Mouse (Mus musculus) embryonic stem cell, embryonic (primary cell): ENCODE results near the gene Ascc1.

Experiments
- CTCF ChIA-PET, 4 experiments: fragments of 300-600 bp in 2 of 4; fragments of 350-600 bp in 2 of 4; sonication (Branson Sonifier 250); formaldehyde crosslinking; loops; one replicate each; lab custom pipeline; 2022; ENCODE audit warnings: inconsistent platforms in 2 of 4; lab: Charles Lee
- POLR2A ChIA-PET, 4 experiments: fragments of 300-600 bp in 2 of 4; fragments of 350-600 bp in 2 of 4; sonication (Branson Sonifier 250); formaldehyde crosslinking; loops; one replicate each; lab custom pipeline; 2022; ENCODE audit warnings: antibody characterized with exemption in 4 of 4, inconsistent platforms in 1 of 4; lab: Charles Lee

Ascc1 gene

DNA sequence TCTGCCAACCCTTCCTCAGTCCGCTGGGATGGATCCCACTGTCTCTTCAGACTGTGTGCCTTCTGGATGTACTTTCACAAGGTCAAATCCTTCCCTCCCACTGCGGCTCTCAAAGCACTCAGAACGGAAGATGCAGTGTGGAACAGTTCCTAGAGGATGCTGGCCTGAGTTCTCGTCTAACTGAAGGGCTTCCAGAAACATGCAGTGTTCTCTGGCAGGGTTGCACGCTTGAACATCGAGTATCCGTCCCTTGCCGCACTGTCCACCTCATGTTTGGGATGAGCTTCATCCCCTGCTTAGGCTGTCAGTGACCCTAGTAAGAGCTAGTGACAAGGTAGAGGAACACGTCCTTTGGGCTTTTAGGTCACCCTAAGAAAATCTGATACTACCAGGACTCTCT lies 94.5 kb downstream of the Ascc1 start:
- CTCF ChIA-PET = interaction anchor here in 1 of 4 experiments (1.8 kb wide), 1 partner anchor 27 kb away, joined by 5 read pairs; no protein-coding TSS in a partner anchor
- POLR2A ChIA-PET = interaction anchor here in 1 of 4 experiments (1.9 kb wide), 1 partner anchor 10 kb away, joined by 6 read pairs; no protein-coding TSS in a partner anchor

DNA sequence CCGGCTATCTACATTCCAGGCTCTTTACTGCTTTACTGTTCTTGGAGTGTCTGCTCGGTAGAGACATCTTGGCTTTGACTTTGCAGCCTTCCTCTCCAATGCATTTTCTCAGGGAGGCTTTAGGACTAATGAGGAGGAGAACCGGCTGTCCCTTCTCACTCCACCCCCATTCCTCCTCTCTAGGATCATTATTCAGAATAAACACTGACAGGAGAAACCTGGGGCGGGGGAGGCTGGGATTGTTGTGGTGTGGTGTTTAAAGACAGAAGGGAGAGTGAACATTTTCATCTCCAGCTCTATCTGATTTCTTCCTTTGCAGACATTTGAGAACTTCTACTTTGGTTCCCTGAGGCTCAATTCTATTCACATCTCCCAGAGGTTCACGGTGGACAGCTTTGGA lies 95.2 kb downstream of the Ascc1 start:
- ChIA-PET POLR2A (interaction anchor here in 1 of 4 experiments (1.9 kb wide), 1 partner anchor 10 kb away, joined by 6 read pairs; no protein-coding TSS in a partner anchor), CTCF (interaction anchor here in 1 of 4 experiments (1.8 kb wide), 1 partner anchor 26 kb away, joined by 5 read pairs; no protein-coding TSS in a partner anchor)

DNA sequence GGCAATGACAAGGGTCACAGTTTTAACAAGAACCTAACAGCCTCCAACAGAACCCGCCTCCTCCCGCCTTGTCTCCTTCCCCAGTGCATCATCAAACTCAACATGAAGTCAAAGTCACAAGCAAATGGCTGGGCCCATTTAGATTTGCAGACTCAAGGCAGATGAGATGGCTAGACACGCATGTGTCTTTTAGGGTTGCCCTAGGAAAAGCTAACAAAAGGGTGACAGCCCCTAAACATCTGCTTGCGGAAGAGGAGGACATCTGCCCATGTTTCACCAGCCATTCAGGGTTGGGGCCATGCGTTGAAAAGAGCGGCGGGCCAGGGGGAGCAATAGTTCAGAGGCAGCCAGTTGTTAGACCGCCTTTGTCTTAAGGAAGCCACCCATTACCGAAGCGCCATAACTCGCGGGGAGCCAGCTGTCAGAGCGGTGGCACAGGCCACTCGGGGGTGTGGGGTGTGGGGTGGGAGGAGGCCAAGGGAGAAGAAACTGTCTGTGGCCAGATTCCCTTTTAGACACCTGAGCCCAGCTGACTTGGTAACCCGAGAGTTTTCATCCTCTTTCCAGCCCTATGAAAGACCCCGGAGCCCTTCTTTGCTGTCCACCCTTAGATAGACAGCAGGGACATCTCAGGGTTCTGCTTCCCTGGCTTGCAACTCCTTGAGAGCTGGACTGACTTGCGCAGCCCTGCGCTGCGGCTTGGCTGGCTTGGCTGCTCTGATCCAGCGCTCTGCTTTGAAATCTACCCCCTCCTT lies 103.0 kb downstream of the Ascc1 start:
- CTCF ChIA-PET = interaction anchor here in 3 of 4 experiments (0.7 to 2.3 kb wide), 6 partner anchors 10 to 383 kb away, joined by 3 to 13 read pairs (median 8); no protein-coding TSS in a partner anchor
- POLR2A ChIA-PET = interaction anchor here in 3 of 4 experiments (0.6 to 1.4 kb wide), 5 partner anchors 19 to 816 kb away, joined by 3 to 7 read pairs (median 4); no protein-coding TSS in a partner anchor

DNA sequence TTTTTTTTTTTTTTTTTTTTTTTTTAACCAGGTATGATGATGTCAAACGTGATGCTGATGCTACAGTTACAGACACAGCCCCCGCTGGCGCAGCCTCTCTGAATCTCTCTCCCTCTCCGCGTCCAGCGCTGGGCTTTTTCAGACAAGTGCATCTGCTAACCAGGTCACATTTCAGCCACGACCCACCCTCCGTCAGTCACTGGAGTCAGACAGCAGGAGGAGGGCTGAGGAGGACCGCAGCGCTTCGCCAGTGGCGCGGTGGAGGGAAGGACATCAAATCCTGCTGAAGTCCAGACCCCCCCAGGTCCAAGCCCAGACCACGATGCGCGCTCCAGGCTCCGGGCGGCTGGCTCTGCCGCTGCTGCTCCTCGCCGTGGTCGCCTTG lies 103.5 kb downstream of the Ascc1 start, which contains the start of gene Spock2:
Gene Spock2, plus strand, starts transcription at position 74 of the 385 bp plus-strand sequence.
- CTCF ChIA-PET = interaction anchor here (0.6 to 2.3 kb wide), 8 partner anchors 10 to 384 kb away, joined by 3 to 13 read pairs (median 7); partner anchors contain the start of gene Chst3 (in 1 of the 4)
- POLR2A ChIA-PET = interaction anchor here in 3 of 4 experiments (0.6 to 1.4 kb wide), 5 partner anchors 18 to 207 kb away, joined by 3 to 7 read pairs (median 4); no protein-coding TSS in a partner anchor

DNA sequence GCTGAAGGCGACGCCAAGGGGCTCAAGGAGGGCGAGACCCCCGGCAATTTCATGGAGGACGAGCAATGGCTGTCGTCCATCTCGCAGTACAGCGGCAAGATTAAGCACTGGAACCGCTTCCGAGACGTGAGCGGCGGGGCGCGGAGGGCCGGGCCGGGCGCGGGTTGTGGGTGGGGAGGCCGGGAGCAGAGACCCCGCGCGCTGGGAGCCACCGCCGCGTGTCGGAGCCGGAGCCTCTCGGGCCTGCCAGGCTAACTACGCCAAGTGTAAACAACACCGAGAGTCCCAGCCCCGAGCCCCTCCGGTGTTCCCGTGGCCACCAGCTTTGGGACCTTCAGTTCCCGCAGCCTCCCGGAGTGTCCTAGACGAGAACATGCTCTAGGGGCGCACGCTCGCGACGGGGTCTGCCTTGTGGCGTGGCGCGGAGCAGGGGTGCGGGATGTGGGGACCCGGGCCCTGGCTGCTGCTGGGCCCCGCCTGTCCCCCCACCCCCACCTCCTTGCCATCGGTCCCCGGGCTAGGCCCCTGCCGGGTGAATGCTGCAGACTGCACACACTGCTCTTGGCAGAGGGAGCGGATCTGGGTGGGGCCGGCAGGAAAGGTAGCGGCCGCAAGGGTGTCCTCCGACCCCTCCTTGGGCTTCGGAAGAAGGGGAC lies 104.1 kb downstream of the Ascc1 start:
- ChIA-PET POLR2A (interaction anchor here in 2 of 4 experiments (0.6 to 1.4 kb wide), 7 partner anchors 9 to 207 kb away, joined by 3 to 7 read pairs (median 4); no protein-coding TSS in a partner anchor), CTCF (interaction anchor here in 3 of 4 experiments (0.5 to 2.3 kb wide), 16 partner anchors 11 to 987 kb away, joined by 3 to 14 read pairs (median 3); partner anchors contain the start of genes Anapc16 (in 1 of the 3), Ascc1 (in 1 of the 3) and Chst3 (in 1 of the 3))

DNA sequence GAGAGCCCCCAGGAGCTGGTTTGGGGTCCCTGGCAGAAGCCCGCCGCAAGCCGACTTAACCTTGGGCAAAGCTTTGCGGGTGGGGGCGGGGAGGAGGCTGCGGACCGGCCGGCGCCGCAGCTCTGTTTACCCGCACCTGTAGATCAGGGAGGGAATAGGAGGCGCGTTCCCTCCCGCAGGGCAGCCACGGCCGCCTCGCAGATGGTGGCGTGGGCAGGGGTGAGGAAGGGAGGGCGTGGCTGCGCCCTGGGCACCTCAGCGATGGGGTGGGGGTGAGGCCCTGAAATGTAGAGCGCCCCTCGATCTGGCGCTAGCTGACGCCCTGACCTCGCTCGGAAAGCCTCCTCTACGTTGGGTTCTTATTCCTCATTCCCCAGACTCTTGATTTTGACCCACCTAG lies 104.8 kb downstream of the Ascc1 start:
- ChIA-PET POLR2A (interaction anchor here in 3 of 4 experiments (0.7 to 1.3 kb wide), 7 partner anchors 9 to 264 kb away, joined by 3 to 7 read pairs (median 4); no protein-coding TSS in a partner anchor), CTCF (interaction anchor here (0.5 to 2.3 kb wide), 15 partner anchors 17 to 987 kb away, joined by 3 to 14 read pairs (median 3); partner anchors contain the start of genes Anapc16 (in 1 of the 4), Ascc1 (in 1 of the 4) and Chst3 (in 1 of the 4))

DNA sequence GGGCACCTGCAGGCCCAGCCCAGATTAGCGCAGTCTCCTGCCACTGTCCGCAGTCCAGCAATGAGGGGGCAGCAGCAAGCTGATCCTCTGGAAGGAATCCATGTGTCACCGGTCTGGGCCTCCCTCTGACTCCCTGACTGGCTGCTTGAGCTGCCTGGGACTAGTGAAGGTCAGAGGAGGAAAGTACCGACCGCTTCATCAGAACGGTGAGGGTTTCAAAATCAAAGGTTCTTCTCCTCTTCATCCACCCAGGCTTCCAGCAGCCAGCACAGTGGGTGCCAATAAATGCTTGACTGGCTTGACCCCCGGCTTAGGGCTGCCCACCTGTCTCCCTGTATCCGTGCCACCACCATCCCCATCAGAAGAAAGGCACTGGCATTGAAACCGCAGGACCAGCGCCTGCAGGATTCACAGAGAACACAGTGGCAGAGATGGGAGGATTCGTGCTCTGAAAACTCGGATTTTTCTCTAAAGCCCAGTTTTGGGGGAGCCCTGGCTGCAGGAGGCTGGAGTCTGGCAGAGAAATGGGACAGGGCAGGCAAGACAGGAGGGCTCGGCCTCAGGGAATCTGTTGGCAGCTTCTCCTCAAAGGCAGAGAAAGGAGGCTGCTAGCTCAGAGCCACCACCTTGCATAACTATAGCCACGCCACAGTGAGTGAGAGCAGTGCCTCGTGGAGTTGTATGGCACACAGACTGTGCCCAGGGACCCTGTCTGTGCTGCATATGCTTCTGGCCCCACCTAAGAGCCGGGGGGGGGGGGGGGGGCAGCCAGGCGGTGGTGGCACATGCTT lies 105.9 kb downstream of the Ascc1 start:
- CTCF ChIA-PET = interaction anchor here (0.6 to 2.4 kb wide), 8 partner anchors 10 to 878 kb away, joined by 3 to 8 read pairs (median 5); no protein-coding TSS in a partner anchor

DNA sequence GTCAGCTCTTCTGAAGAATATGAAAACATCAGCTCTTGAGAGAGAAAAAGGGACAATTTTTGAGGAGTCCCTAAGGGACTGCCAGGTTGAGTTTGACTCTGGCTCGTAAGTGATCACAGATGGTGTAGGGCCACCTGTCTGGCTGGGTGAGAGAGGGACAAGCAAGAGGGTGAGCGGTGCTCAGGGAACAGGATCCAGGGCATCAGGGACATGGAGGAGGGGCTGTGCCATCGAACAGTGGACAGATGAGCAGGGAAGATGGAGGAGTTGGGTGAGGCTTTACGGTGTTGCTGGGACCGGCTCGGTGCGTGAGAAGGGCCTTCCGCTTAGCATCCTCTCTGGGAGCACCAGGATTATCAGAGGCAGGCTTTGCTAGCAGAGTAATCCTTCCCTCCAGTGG lies 106.7 kb downstream of the Ascc1 start:
- ChIA-PET POLR2A (interaction anchor here in 1 of 4 experiments (0.6 kb wide), 1 partner anchor 85 kb away, joined by 4 read pairs; no protein-coding TSS in a partner anchor), CTCF (interaction anchor here in 2 of 4 experiments (0.6 to 2.4 kb wide), 3 partner anchors 9 to 68 kb away, joined by 3 to 7 read pairs (median 6); no protein-coding TSS in a partner anchor)

More for the DNA sequence above, 105.9 kb downstream of the Ascc1 start:
- POLR2A ChIA-PET = interaction anchor here in 3 of 4 experiments (0.6 to 1.3 kb wide), 4 partner anchors 15 to 142 kb away, joined by 3 to 4 read pairs (median 4); no protein-coding TSS in a partner anchor

DNA sequence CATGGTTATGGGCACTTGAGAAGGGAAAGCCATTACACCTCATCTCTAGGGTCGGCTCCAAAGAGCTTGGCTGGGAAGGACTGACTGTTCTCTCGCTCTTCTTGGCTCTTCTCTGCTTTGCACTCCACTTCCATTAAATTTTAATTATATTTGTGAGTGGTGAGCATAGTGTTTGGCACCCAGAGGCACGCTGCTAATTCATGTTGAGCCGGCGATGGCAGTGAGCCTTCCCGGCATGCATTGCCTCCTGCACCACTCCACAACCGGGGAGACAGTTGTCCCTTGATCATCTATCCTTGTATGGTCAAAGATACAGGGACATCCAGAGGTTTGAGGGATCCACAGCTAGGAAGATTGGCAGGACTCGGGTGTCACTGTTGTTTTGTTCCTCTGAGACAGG lies 107.4 kb downstream of the Ascc1 start:
- CTCF ChIA-PET = interaction anchor here in 2 of 4 experiments (0.5 to 2.4 kb wide), 2 partner anchors 14 to 105 kb away, joined by 4 to 6 read pairs; no protein-coding TSS in a partner anchor

DNA sequence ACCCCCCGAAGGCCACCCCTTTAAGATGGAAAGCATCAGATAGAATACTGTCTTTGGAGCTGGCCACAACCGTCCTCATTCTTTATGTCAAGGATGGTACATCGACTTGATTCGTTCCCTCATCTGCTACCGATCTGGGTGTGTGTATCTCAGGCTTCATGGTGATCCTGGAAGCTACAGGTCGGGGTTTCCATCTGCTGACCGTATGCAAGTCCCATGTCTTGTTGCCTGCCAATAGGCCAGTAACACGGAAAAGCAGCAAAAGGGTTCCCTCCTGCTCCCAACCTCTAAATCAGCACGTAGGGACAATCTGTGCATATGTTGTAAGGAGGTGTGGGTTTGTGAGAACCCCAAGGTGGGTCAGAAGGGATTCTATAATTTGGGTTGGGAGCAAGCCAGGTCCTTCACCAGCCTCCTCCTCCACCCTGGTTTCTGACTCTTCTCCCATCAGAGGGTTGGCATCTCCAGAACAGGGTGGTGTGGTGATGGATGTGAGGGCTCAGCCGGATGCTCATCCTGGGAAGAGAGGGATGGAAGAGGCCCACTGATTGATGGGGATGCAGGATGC lies 108.4 kb downstream of the Ascc1 start:
- POLR2A ChIA-PET = interaction anchor here in 1 of 4 experiments (1.1 kb wide), 1 partner anchor 111 kb away, joined by 3 read pairs; no protein-coding TSS in a partner anchor
- CTCF ChIA-PET = interaction anchor here in 3 of 4 experiments (0.6 to 2.4 kb wide), 3 partner anchors 13 to 1000 kb away, joined by 3 to 6 read pairs (median 4); no protein-coding TSS in a partner anchor

More for the DNA sequence above, 107.4 kb downstream of the Ascc1 start:
- POLR2A ChIA-PET = interaction anchor here in 1 of 4 experiments (0.5 to 1.1 kb wide), 2 partner anchors 11 to 110 kb away, joined by 3 read pairs; no protein-coding TSS in a partner anchor

DNA sequence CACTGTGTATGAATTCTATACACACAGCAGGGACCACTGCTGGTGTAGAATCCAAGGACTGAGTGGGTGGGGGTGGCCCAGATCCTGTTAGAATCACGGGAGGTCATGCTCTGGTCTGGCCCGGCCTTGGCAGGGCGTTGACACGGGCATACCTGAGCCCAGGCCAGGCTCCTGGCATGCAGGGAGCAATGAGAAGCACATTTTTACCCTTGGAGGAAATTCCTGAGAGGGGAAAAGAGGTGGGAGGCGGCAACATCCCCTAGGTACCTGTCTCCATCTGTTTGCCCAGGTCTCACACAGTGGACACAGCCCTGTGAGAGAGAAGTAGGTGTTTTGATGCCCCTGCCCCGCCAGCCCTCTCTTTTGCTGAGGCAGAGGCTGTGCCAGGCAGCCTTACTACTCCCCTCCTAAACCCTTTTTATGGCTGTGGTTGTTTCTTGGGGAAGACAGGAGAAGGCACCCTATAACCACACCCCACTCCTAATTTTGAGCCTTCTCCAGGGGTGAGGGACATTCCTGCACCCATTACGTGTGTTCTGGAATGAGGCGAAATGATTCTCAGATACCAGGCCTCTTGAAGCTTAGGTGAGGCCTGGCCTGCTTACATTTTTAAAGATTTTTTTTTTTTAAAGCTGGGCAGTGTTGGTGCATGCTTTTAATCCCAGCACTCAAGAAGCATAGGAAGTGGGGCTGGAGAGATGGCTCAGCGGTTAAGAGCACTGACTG lies 111.5 kb downstream of the Ascc1 start:
- ChIA-PET POLR2A (interaction anchor here in 3 of 4 experiments (0.6 to 1.0 kb wide), 4 partner anchors 76 to 884 kb away, joined by 3 to 4 read pairs (median 4); no protein-coding TSS in a partner anchor), CTCF (no interaction called here)

DNA sequence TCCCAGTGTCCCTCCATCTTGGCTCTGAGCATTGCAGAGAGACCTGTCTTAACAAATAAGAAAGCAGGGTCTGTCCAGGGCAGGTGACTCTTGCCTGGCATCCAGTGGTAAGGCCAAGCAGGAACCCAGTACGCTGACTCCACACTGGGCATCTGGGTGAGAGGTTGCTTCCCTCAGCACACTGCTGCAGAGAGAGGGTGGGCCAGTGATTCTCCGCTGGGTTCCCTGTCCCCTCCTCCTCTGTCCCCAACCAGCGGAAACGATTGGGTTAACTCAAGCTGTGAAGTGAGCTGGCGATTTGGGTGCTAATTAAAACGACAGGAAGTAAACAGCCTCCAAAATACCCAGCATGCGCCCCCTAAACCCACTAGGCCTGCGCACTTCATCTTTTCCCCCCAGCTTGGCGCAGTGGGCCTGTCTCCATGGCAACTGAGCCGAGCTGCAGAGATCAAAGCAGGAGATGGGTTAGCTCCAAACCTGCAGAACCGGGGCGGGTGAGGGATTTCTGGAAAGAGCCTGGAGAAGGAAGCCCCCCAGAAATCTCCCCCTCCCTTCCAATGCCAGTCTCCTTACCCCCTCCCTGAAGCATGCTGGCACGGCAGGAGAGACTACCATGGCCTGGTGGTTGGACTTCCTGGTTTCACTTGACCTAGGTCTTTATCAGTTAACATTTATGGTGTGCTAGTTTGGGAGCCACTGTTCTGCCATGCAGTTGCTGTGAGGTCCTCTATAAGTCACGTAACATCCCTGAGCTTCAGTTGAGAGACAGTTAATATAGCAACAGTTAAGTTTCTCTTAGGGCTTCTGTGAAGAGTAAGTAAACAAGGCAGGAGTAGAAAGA lies 113.0 kb downstream of the Ascc1 start:
- CTCF ChIA-PET = interaction anchor here in 3 of 4 experiments (0.5 to 1.5 kb wide), 8 partner anchors 8 to 221 kb away, joined by 3 to 7 read pairs (median 4); partner anchors contain the start of gene Spock2 (in 1 of the 3)
- POLR2A ChIA-PET = interaction anchor here in 3 of 4 experiments (0.6 to 2.1 kb wide), 8 partner anchors 8 to 124 kb away, joined by 3 to 7 read pairs (median 3); no protein-coding TSS in a partner anchor

DNA sequence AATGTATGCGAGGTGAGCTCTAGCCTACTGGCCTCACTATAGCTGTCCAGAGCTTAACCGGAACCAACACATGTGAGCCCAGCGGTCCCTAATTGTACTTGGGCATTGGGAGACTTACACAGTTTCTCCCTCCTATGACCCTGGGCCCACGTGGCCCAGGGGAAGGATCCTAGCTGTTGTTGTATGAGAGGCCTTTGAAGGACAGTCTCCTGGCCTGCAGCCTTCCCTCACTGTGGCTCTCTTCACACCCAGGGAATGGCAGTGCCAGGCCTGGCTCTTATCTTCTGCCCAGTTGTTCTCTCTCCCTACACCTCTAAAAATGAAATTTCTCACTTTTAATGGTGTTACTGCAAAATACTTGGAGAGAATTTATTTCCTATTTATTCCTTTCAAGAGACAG lies 114.4 kb downstream of the Ascc1 start:
- ChIA-PET CTCF (interaction anchor here in 1 of 4 experiments (0.6 kb wide), 1 partner anchor 11 kb away, joined by 3 read pairs; no protein-coding TSS in a partner anchor), POLR2A (interaction anchor here in 2 of 4 experiments (0.9 to 2.1 kb wide), 3 partner anchors 9 to 21 kb away, joined by 3 to 7 read pairs (median 4); no protein-coding TSS in a partner anchor)

DNA sequence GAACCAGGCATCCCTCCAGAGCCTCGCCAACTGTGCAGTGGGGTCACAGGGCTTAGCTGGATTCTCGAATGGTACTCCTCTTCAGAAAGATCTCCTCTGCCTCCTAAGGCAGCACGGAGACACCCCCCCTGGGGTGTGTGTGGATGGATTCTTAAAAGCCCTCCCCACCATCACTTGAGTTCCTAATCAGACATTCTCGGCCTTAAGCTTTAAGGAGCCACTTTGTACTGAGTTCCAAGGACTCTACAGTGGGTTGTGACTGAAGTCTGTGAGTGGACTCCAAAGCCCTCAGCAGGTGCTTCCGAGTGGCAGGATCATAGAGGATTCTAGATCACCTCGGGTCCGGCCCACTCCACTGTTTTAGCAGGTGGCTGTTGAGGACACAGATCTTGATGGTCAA lies 115.9 kb downstream of the Ascc1 start:
- ChIA-PET POLR2A (interaction anchor here in 1 of 4 experiments (0.6 to 0.7 kb wide), 2 partner anchors 76 to 183 kb away, joined by 3 to 4 read pairs; no protein-coding TSS in a partner anchor), CTCF (interaction anchor here in 2 of 4 experiments (0.5 to 0.7 kb wide), 2 partner anchors 9 to 47 kb away, joined by 3 read pairs; no protein-coding TSS in a partner anchor)
